Mouse (Mus musculus): Measurements from ENCODE around the gene Tango6.

DNA sequence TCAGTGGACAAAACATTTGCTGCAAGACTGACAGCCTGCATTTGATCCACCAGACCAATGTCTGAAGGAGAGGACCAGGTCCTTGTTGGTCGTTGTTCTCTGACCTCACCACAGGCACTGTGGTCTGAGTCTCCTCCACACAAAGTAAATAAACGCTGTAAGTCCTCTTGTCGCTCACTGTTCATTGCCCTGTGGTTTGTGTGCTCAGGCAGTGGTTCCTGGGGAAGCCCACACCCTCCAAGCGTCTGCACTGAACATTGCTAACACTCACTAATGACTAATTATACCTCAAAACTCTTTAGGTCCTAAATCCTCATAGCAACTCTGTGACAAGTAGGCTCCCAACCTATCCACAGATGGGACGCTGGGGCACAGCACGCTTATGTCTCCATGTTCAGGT lies 153.7 kb downstream of the Tango6 start:
- TF ChIP-seq CTCF (IDR thresholded peaks at IDR 0.05; ENCODE audit: extremely low read depth, insufficient read depth, insufficient read length, insufficient replicate concordance) (no peak), POLR2A (IDR thresholded peaks at IDR 0.05; ENCODE audit: low read depth, low read length) (no peak)
